Mouse (Mus musculus): ENCODE results near the gene Ecpas. TPM values are rescaled to one million over a fixed set of nuclear protein-coding genes. Genes with fewer than 3 reads are reported as not detected.
A peak's percentile ranks its signal among the peaks of the same experiment; 100 is the strongest.

Gene Ecpas
- total RNA-seq (2017), result 62.5 and 75.9 TPM in 2 replicates

- ATAC-seq (ENCODE audit: extremely low read depth, insufficient number of reproducible peaks, low FRiP score, poor library complexity, severe bottlenecking), result peak; percentile 42
Measured at GRCm38 (mm10) chr4:58912629-58913335, at the start of gene Ecpas. TSS of gene Ecpas (minus strand) at chr4:58912749.

GRCm38 (mm10) chr4:58961719-58962118 is 49.2 kb upstream of the Ecpas start:
- no peak for ATAC-seq (ENCODE audit: extremely low read depth, insufficient number of reproducible peaks, low FRiP score, poor library complexity, severe bottlenecking)

DNA sequence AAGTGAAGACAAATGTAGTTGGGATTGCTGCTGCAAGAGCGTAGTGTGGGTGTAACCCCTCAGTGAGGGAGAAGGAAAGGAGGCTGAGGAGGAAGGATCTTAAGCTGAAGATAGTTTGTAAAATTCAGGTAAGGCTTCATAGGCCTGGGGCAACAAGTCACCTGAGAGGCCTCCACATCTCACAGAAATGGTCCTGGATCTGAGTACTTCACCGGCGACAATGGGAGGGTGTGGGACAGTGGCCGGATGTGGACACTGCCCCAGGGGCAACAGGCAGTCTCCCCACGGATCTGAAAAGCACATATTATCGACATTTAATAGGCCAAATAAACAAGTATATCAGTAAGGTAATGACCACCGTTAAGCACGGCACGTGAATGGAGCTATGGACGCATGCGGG is 40.1 kb upstream of the Ecpas start:
- no peak for ATAC-seq (ENCODE audit: extremely low read depth, insufficient number of reproducible peaks, low FRiP score, poor library complexity, severe bottlenecking)

DNA sequence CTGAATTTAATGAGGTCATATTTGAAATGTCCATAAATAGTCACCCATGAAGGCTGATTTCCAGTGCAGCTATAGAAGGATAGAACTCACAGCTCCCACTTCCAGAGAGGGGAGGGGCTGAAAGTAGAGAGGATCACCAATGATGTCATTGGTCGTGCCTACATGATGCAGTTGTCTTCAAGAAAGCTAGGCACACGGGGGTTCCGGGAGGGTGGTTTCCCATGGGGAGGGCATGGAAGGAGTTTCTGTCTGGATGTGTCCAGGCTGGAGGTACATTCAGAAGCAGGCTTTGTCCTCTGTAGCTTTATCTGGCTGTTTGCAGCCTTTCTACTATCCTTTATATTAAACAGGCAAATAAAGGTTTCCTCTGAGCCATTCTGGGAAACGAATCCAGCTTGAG is 35.8 kb upstream of the Ecpas start:
- no peak for ATAC-seq (ENCODE audit: extremely low read depth, insufficient number of reproducible peaks, low FRiP score, poor library complexity, severe bottlenecking)

DNA sequence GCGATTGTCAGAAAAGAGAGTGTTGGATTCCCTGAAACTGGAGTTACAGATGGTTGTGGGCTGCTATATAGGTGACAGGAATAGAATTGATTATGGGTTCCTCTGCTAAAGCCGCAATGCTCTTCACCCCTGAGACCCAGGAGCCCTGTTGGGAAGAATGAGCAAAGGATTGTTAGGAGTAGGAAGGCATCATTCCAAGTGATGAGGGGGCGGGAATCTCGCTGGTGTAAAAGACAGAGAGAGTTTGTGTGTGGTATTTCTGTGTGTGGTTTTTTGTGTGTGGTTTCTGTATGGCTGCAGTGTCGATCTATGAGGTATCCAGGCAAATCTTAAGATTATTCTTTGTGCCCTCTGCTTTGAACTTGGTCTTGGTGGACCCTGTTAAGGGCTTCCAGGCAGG is 32.1 kb upstream of the Ecpas start:
- ATAC-seq (ENCODE audit: extremely low read depth, insufficient number of reproducible peaks, low FRiP score, poor library complexity, severe bottlenecking), result no peak

DNA sequence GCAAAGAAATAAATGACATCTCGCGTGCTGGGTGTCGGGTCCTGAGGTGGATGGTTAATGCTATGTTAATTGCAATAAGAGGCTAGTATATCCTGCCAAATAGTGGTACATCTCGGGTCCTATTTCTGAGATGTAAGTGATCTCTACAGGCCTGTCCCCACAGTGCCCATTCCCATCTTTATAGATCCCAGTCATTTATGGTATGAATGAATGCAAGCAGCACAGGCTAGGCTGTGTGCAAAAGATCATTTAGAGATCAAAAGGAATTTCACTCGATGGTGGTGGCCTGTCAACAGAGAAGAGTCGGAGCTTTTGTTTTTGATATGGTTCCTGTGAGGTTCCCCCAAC is 31.6 kb upstream of the Ecpas start:
- no peak for ATAC-seq (ENCODE audit: extremely low read depth, insufficient number of reproducible peaks, low FRiP score, poor library complexity, severe bottlenecking)

DNA sequence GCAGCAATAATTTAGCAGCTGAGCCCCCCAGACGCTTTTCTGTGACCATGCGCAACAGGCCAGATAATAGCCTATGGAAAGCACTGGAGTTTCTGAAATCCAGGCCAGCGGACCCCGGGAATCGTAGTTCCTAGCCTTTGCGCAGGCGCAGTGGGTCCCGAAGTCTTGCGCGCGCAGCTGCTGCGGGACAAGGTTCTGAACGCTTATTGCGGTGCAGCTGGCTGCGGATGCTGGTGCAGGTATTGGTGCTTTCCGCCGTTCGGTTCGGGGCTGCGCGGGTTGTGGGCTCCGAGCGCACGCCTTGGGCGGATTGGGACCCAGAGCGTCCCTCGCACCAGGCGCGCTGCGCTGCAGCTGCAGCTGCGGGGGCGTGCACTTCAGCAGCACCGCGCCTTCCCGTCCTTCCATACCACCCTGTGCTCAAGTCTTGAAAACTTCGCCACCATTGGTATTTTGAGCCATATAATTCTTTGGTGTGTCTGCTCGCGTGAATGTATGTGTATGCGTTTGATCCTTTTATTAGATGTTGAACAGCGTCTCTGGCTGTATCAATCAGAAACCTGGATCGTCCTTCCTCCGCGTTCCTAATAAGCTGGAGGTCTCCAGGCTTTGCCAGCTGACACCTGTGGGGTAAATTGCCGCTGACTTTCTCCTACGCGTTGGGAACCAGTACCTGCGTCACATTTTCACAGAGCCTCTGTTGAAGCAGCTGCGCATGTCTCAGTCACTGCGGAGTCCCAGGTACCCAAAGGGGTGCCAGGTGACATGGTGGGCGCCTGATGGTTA is 31.1 kb upstream of the Ecpas start, which contains the start of gene Zkscan16:
Gene Zkscan16 (plus strand): TSS at position 209 of the 786 bp plus-strand sequence.
- peak; percentile 27; the same call in 1 of the 2 replicates for ATAC-seq (ENCODE audit: extremely low read depth, insufficient number of reproducible peaks, low FRiP score, poor library complexity, severe bottlenecking)

DNA sequence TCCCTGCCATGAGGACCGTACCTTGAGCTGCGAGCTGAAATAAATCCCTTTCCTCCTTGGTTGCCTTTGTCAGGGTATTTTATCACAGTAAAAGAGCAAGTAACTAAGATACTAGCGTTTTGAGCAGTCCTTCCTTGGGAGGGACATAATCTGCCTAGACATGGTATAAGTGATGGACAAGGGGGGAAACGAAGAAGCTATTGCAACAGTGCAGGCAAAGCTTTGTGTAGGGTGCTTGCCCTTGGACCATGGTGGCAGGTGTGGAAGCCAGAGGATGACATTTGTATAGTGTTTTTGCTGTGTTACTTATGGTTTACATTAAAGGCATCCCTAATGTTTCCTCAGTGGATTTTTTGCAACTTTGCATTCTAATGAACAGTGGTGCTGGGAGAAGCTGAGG is 30.4 kb upstream of the Ecpas start:
- no peak for ATAC-seq (ENCODE audit: extremely low read depth, insufficient number of reproducible peaks, low FRiP score, poor library complexity, severe bottlenecking)

GRCm38 (mm10) chr4:58941638-58942037 is 29.1 kb upstream of the Ecpas start:
- peak; percentile 68 for ATAC-seq (ENCODE audit: extremely low read depth, insufficient number of reproducible peaks, low FRiP score, poor library complexity, severe bottlenecking)

GRCm38 (mm10) chr4:58935846-58936245 is 23.3 kb upstream of the Ecpas start:
- ATAC-seq (ENCODE audit: extremely low read depth, insufficient number of reproducible peaks, low FRiP score, poor library complexity, severe bottlenecking), result no peak

- peak; percentile 86 for ATAC-seq (ENCODE audit: extremely low read depth, insufficient number of reproducible peaks, low FRiP score, poor library complexity, severe bottlenecking)
Measured at GRCm38 (mm10) chr4:58934746-58935476, 22.4 kb upstream of the Ecpas start.

GRCm38 (mm10) chr4:58934308-58934707 is 21.8 kb upstream of the Ecpas start:
- no peak for ATAC-seq (ENCODE audit: extremely low read depth, insufficient number of reproducible peaks, low FRiP score, poor library complexity, severe bottlenecking)

- ATAC-seq (ENCODE audit: extremely low read depth, insufficient number of reproducible peaks, low FRiP score, poor library complexity, severe bottlenecking), result no peak
Measured at GRCm38 (mm10) chr4:58932541-58932940, 20.0 kb upstream of the Ecpas start.

GRCm38 (mm10) chr4:58927661-58928060 is 15.1 kb upstream of the Ecpas start:
- no peak for ATAC-seq (ENCODE audit: extremely low read depth, insufficient number of reproducible peaks, low FRiP score, poor library complexity, severe bottlenecking)

DNA sequence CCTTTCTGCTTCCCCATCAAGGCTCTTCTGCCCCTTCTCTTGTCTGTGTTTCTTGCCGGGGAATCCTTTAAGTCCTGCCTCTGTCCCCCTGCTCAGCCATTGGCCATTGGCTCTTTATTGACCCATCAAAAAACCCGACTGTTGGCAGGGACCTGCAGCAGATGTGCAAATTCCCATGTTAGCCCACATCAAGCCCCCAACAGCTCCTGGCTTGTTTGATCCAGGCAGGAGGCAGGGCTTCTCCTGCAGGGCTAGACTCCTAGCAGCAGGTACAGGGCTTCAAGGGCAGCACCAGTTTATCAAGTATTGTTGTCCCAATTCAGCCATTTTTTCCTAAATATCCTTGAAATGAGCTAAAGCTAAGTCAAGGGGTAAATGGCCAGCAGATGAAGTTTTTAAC is 13.6 kb upstream of the Ecpas start:
- no peak for ATAC-seq (ENCODE audit: extremely low read depth, insufficient number of reproducible peaks, low FRiP score, poor library complexity, severe bottlenecking)

DNA sequence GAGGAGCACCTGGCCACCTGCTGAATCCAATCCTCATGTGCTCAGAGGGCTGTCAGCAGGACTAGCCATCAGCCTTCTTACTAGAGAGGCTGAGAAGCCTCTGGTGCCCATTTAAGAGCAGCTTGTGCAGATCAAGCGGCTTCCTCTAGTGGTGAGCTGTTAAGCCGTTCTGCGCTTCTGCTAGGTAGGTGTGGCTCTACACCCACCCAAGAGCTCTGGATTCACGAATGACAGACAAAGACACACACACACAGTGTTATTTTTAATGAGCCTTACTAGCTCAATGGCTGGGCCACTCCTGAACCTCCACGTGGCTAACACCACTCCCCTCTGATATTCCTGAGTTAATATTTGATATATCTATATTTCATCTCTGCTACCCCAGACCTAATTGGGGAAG is 13.1 kb upstream of the Ecpas start:
- no peak for ATAC-seq (ENCODE audit: extremely low read depth, insufficient number of reproducible peaks, low FRiP score, poor library complexity, severe bottlenecking)

GRCm38 (mm10) chr4:58923933-58924332 is 11.4 kb upstream of the Ecpas start:
- no peak for ATAC-seq (ENCODE audit: extremely low read depth, insufficient number of reproducible peaks, low FRiP score, poor library complexity, severe bottlenecking)

- ATAC-seq (ENCODE audit: extremely low read depth, insufficient number of reproducible peaks, low FRiP score, poor library complexity, severe bottlenecking), result 0 out of 2 replicates have a peak, but pooled peaks have one; percentile 20
Measured at GRCm38 (mm10) chr4:58915081-58915826, 2.7 kb upstream of the Ecpas start.
